Mouse (Mus musculus): ENCODE data around the gene Stxbp6. TPM values are rescaled to one million over a fixed set of nuclear protein-coding genes. Genes with fewer than 3 reads are reported as not detected.

The Stxbp6 gene
- total RNA-seq, 2 experiments from 2014 or later, result 27.1 to 27.3 TPM

DNA sequence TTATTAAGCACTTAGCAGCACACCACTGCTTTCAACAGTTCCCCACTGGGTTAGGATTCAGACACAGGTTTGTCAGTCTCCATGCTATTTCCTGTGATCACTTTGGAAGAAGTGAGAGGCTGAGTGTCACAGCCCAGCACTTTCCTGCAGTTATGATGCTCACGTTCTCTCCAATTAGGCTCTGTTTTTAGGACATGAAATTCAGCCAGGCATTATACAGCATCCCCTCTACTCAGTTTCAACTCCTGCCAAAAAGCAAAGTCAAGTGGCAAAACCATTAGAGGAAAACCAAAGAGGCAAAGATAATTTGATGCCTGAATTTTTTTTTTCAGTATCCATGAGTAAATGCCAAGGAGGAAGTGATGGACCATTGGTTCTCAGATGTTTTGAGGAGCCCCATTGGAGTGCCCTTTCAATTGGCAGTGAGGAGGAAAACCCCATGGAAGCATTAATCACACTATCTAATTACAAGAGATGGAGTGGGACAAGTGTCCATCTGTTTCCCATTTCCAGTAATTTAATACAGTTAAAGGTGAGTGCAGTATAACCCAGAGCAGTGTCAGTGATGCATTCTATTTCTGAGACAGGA, 238.5 kb downstream of the Stxbp6 start:
- DNase-seq (ENCODE audit: low spot score in 2 of 2), result no peak

DNA sequence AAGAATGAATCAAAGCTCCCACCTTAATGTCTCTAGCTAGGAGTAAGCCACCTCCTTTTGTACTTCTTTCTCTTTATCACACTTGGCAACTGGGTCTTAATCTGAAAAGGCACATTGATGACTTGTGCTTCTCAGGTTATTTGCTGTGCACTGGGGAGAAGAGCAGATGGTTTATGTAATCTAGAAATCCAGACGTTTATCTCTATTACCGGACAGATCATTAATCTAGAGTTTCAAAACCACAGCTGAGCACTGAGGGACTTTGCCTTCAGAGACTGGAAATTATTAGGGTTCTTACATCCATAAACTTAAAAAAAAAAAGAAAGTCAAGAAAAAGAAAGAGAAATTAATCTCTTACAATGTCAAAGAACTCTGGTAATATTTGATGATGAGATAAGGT, 262.6 kb downstream of the Stxbp6 start:
- no peak for DNase-seq (ENCODE audit: low spot score in 2 of 2)

DNA sequence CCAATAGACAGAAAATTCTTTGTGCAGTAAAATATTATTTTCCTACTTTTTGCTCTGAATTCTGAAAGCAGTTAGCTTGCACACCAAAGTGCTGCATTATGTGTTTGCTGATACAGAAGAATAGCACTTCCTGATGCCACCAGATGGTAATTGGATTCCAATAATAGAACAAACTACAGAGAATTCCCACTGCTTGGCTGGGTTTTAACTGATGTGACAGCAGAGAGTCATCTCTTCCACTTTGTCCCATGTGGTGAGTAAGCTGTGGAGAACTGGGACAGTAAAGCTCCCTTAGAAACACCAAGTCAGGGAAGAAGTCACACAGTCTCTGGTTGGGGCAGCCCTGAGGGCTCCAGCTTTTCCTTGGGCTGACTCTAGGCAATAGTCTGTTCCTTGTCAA, 270.3 kb downstream of the Stxbp6 start:
- no peak for DNase-seq (ENCODE audit: low spot score in 2 of 2)
